Mouse (Mus musculus) forebrain, embryonic 11.5 days (tissue): ENCODE results near the gene Ssb. TPM values are rescaled to one million over a fixed set of nuclear protein-coding genes. Genes with fewer than 3 reads are reported as not detected.
A peak's percentile ranks its signal among the peaks of the same experiment; 100 is the strongest.

ENCODE experiments used
- ATAC-seq: fragments of 200-750 bp; cut with Nextera tagmentation; replicated peaks from 2 replicates; pipeline ENCODE4 v1.8.0; 2017; ENCODE audit warnings: moderate TSS enrichment; ENCODE audit not compliant: low FRiP score
- DNase-seq: peaks from one replicate; pipeline ENCODE4 v3.0.0-alpha.2; 2017; ENCODE audit warnings: low spot score
- H3K27ac ChIP-seq: fragments of 300-500 bp; sonication (generic); 2 replicates; pipeline ENCODE4 v1.5.1; 2014; ENCODE audit warnings: low read depth, low read length
- H3K27me3 ChIP-seq: fragments of 300-500 bp; sonication (generic); 2 replicates; pipeline ENCODE4 v1.6.1; 2014; ENCODE audit warnings: mild to moderate bottlenecking, low read length, mixed read lengths; ENCODE audit not compliant: control insufficient read depth, insufficient read depth
- H3K36me3 ChIP-seq: fragments of 300-500 bp; sonication (generic); 2 replicates; pipeline ENCODE4 v1.6.1; 2014; ENCODE audit warnings: mild to moderate bottlenecking, low read length, moderate library complexity, mixed read lengths; ENCODE audit not compliant: control insufficient read depth, insufficient read depth
- H3K4me1 ChIP-seq: fragments of 300-500 bp; sonication (generic); replicated peaks from 2 replicates; pipeline ENCODE4 v1.6.1; 2014; ENCODE audit warnings: low read length, mixed read lengths; ENCODE audit not compliant: control insufficient read depth, insufficient read depth
- H3K4me2 ChIP-seq: fragments of 300-500 bp; sonication (generic); 2 replicates; pipeline ENCODE4 v1.6.1; 2014; ENCODE audit warnings: low read depth, mild to moderate bottlenecking, low read length, moderate library complexity, mixed read lengths; ENCODE audit not compliant: severe bottlenecking
- H3K4me3 ChIP-seq: fragments of 300-500 bp; sonication (generic); 2 replicates; pipeline ENCODE4 v1.5.1; 2014; ENCODE audit warnings: low read depth, low read length
- H3K9ac ChIP-seq: fragments of 300-500 bp; sonication (generic); 2 replicates; pipeline ENCODE4 v1.6.1; 2014; ENCODE audit warnings: low read length
- H3K9me3 ChIP-seq: fragments of 300-500 bp; sonication (generic); 2 replicates; pipeline ENCODE4 v1.6.1; 2016; ENCODE audit warnings: low read length, mixed read lengths; ENCODE audit not compliant: control insufficient read depth
- WGBS: fragments of 180-500 bp; shearing (Covaris S2); extraction: QIAGEN DNeasy Blood & Tissue Kit; methylation state at CpG from one replicate; pipeline ENCODE4 v1.1.7; 2014; 5-methylcytosine and 5-hydroxymethylcytosine counted together
- polyA plus RNA-seq: library from polyadenylated mRNA; unstranded; fragments of >200 nt; fragmentation: Nextera tagmentation; extraction: Ambion mirVana; gene quantifications from 2 replicates; pipeline ENCODE4 v1.2.1, GENCODE M21; 2014

Gene Ssb
- polyA plus RNA-seq, 1 experiment from 2014 or later: 430 TPM

GRCm38 (mm10) chr2:69885451-69886305 lies 24.3 kb downstream of the Ssb start, which contains the start of gene Mettl5:
Gene Mettl5, minus strand, starts transcription at chr2:69885615.
- Histone ChIP-seq H3K4me2 (peak within 1 kb of the TSS; percentile 61), H3K9me3 (no peaks in the 10 kb centered on the region), H3K9ac (peak within 1 kb of the TSS; percentile 63), H3K36me3 (no peaks in the 10 kb centered on the region), H3K4me1 (peaks cover 2% of the 10 kb centered on the region; the same call in 1 of the 2 replicates), H3K4me3 (peak within 1 kb of the TSS; percentile 45), H3K27ac (no peak within 1 kb of the TSS), H3K27me3 (no peaks in the 10 kb centered on the region)
- WGBS: 2% methylated on average over 45 of the region's 45 CpGs
- ATAC-seq (peak; percentile 94), DNase-seq (peak; percentile 92)

GRCm38 (mm10) chr2:69888957-69889356 lies 27.6 kb downstream of the Ssb start:
- Histone ChIP-seq H3K4me1 (peaks cover 2% of the 10 kb centered on the region; the same call in 1 of the 2 replicates), H3K27ac (no peak overlapping the region), H3K27me3 (no peaks in the 10 kb centered on the region), H3K36me3 (no peaks in the 10 kb centered on the region), H3K9ac (no peak overlapping the region), H3K4me3 (no peak overlapping the region), H3K9me3 (no peaks in the 10 kb centered on the region), H3K4me2 (no peak overlapping the region)
- ATAC-seq: no peak
- 78% methylated on average over 2 of the region's 2 CpGs for WGBS
- no peak for DNase-seq

GRCm38 (mm10) chr2:69890843-69891242 lies 29.5 kb downstream of the Ssb start:
- no peaks in the 10 kb centered on the region; the same call in 1 of the 2 replicates for H3K4me1 ChIP-seq
- H3K27me3 ChIP-seq: no peaks in the 10 kb centered on the region
- H3K36me3 ChIP-seq: no peaks in the 10 kb centered on the region
- 74% methylated on average over 7 of the region's 7 CpGs for WGBS
- DNase-seq: no peak
- H3K4me3 ChIP-seq: no peak overlapping the region
- no peak overlapping the region for H3K9ac ChIP-seq
- no peaks in the 10 kb centered on the region for H3K9me3 ChIP-seq
- no peak overlapping the region for H3K27ac ChIP-seq
- H3K4me2 ChIP-seq: no peak overlapping the region
- ATAC-seq: no peak

GRCm38 (mm10) chr2:69893145-69893544 lies 31.8 kb downstream of the Ssb start:
- no peak for ATAC-seq
- Histone ChIP-seq H3K4me3 (no peak overlapping the region), H3K4me2 (no peak overlapping the region), H3K27me3 (no peaks in the 10 kb centered on the region), H3K9ac (no peak overlapping the region), H3K4me1 (no peaks in the 10 kb centered on the region), H3K27ac (no peak overlapping the region), H3K9me3 (no peaks in the 10 kb centered on the region), H3K36me3 (no peaks in the 10 kb centered on the region)
- no peak for DNase-seq
- 85% methylated on average over 1 of the region's 1 CpGs for WGBS

- no peak overlapping the region for H3K27ac ChIP-seq
- no peaks in the 10 kb centered on the region for H3K36me3 ChIP-seq
- ATAC-seq (no peak), DNase-seq (no peak)
- no peak overlapping the region for H3K4me3 ChIP-seq
- WGBS: 86% methylated on average over 5 of the region's 5 CpGs
- no peaks in the 10 kb centered on the region for H3K27me3 ChIP-seq
- 0 out of 2 replicates have a peak, but pooled peaks cover 2% of the 10 kb centered on the region for H3K4me1 ChIP-seq
- H3K4me2 ChIP-seq: no peak overlapping the region
- H3K9me3 ChIP-seq: no peaks in the 10 kb centered on the region
- H3K9ac ChIP-seq: no peak overlapping the region
These were observed 32.5 kb downstream of the Ssb start for GRCm38 (mm10) chr2:69893891-69894290.

GRCm38 (mm10) chr2:69895502-69896223 lies 34.3 kb downstream of the Ssb start:
- WGBS: 60% methylated on average over 14 of the region's 14 CpGs
- no peaks in the 10 kb centered on the region for H3K9me3 ChIP-seq
- no peaks in the 10 kb centered on the region for H3K36me3 ChIP-seq
- H3K9ac ChIP-seq: no peak overlapping the region
- no peaks in the 10 kb centered on the region for H3K27me3 ChIP-seq
- no peak for DNase-seq
- no peak overlapping the region for H3K4me2 ChIP-seq
- H3K4me1 ChIP-seq: 0 out of 2 replicates have a peak, but pooled peaks cover 2% of the 10 kb centered on the region
- no peak overlapping the region for H3K4me3 ChIP-seq
- no peak for ATAC-seq
- H3K27ac ChIP-seq: no peak overlapping the region

GRCm38 (mm10) chr2:69896224-69896581 lies 34.8 kb downstream of the Ssb start:
- ATAC-seq: no peak
- H3K4me1 ChIP-seq: 0 out of 2 replicates have a peak, but pooled peaks cover 2% of the 10 kb centered on the region
- H3K4me2 ChIP-seq: no peak overlapping the region
- no peaks in the 10 kb centered on the region for H3K27me3 ChIP-seq
- DNase-seq: no peak
- H3K9ac ChIP-seq: no peak overlapping the region
- no peak overlapping the region for H3K27ac ChIP-seq
- H3K9me3 ChIP-seq: no peaks in the 10 kb centered on the region
- WGBS: 92% methylated on average over 4 of the region's 4 CpGs
- no peak overlapping the region for H3K4me3 ChIP-seq
- H3K36me3 ChIP-seq: no peaks in the 10 kb centered on the region; the same call in 1 of the 2 replicates

- Histone ChIP-seq H3K4me1 (0 out of 2 replicates have a peak, but pooled peaks cover 2% of the 10 kb centered on the region), H3K9ac (peak within 1 kb of the TSS; percentile 99), H3K27me3 (no peaks in the 10 kb centered on the region), H3K36me3 (no peaks in the 10 kb centered on the region; the same call in 1 of the 2 replicates), H3K9me3 (no peaks in the 10 kb centered on the region), H3K4me3 (peak within 1 kb of the TSS; percentile 99), H3K27ac (peak within 1 kb of the TSS; percentile 79), H3K4me2 (peak within 1 kb of the TSS; percentile 95)
- under 1% methylated on average over 55 of the region's 65 CpGs for WGBS
- DNase-seq (peak; percentile 99), ATAC-seq (peak; percentile 99)
These were observed 35.8 kb downstream of the Ssb start, which contains the start of gene Ubr3 for GRCm38 (mm10) chr2:69897039-69897617. Gene Ubr3, plus strand, starts transcription at chr2:69897246.
